Mouse (Mus musculus): ENCODE results near the gene Lgr4.

Gene Lgr4

DNA sequence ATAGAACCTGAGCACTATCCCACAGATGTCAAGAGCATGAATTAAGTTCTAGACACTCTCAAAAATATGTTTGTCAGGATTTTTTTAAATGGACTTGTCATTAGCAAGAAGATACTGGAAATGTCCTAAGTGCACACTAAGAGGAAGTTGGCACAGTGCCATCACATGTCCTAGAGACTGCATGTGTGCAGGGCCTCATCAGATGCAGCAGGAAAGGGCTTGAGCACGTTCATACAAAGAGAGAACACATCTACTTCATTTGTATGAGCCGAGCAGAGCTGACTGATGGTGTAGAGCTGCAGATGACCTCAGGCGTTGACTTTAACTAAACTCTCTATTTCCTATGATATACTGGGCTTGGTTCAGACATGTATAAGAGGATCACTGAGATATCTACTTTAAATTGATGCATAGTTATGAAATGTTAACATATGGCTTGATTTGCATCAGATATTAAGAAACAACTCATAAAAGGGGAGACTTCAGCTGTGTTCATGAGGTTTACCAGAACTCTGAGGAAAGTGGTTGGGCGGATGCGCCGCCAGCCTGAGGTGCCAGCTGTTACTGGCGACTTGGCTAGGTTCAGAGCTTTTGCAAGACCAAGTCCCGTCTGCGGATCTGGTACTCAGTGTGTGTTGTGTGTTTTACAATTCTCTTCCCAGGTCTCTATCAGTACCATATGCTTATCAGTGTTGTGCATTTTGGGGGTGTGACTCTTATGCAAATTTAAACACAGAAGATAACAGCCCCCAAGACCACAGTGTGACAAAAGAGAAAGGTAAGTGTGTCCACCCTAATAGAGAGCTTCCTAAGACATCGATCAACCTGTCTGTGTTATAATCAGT, 90.2 kb downstream of the Lgr4 start:
- in situ Hi-C loops (cut with MseI, MboI), result loop anchor here in 1 of 2 experiments (25.0 kb wide), 1 partner anchor 95 kb away; the partner anchor contains the start of gene Lgr4

- in situ Hi-C loops (cut with MseI, MboI), result loop anchor here in 1 of 2 experiments (25.0 kb wide), 1 partner anchor 97 kb away; the partner anchor contains the start of gene Lgr4
These were observed 92.0 kb downstream of the Lgr4 start for GRCm38 (mm10) chr2:110009449-110009848.

- in situ Hi-C loops (cut with MseI, MboI), result loop anchor here (10.0 to 25.0 kb wide), 2 partner anchors 100 to 107 kb away; partner anchors contain the start of gene Lgr4 (in 1 of the 2)
These were observed 94.8 kb downstream of the Lgr4 start for GRCm38 (mm10) chr2:110012184-110012725.

- in situ Hi-C loops (cut with MseI, MboI), result loop anchor here (10.0 to 25.0 kb wide), 2 partner anchors 105 to 112 kb away; partner anchors contain the start of gene Lgr4 (in 1 of the 2)
These were observed 99.6 kb downstream of the Lgr4 start for GRCm38 (mm10) chr2:110017087-110017486.

GRCm38 (mm10) chr2:110017616-110018505, 100.4 kb downstream of the Lgr4 start, which contains the start of gene Ccdc34:
TSS of gene Ccdc34 (plus strand) at chr2:110017817.
- in situ Hi-C loops (cut with MseI, MboI), result loop anchor here (10.0 to 25.0 kb wide), 2 partner anchors 106 to 113 kb away; partner anchors contain the start of gene Lgr4 (in 1 of the 2)

DNA sequence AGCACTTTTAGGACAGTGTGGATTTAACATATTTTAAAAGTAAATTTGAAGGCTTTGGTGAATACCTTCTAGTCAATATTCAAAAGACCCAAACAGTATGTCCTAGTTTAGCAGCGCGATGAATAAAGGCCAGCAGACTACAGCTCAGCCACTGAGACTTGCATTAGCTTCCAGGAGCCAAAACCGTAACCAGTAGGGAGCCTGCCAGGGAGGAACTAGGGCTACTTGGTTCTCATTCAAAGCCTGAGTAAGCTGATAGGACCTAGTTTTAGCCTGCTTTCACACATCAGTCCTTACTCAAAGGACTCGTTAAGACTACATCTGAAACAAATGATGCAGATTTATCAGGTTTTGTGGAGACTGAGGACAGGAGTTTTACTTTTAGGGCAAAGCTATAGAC, 102.2 kb downstream of the Lgr4 start:
- in situ Hi-C loops (cut with MseI, MboI), result loop anchor here (10.0 to 25.0 kb wide), 2 partner anchors 107 to 115 kb away; partner anchors contain the start of gene Lgr4 (in 1 of the 2)

GRCm38 (mm10) chr2:110020430-110020829, 103.0 kb downstream of the Lgr4 start:
- in situ Hi-C loops (cut with MseI, MboI), result loop anchor here in 1 of 2 experiments (25.0 kb wide), 1 partner anchor 108 kb away; the partner anchor contains the start of gene Lgr4

GRCm38 (mm10) chr2:110036265-110036664, 118.8 kb downstream of the Lgr4 start:
- in situ Hi-C loops (cut with MseI, MboI), result no loop called here

DNA sequence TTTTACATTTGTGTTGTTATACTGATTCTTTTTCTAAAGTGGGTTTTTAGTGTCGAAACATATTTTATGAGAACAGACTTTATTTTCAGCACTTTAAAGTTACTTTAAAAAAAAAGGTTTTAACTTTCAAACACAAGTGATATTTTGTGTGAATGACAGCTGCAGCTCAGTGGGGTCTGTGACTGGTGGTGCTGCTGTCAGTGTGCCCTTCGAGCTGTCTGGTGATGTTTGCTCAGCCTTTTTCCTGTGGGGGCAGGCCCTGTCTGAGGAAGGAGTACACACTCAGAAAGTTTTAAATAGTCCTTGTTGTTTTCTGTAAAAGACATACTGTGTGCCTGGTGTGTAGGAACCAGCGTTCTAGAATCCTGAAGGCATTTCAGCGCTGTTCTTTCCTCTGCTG, 119.2 kb downstream of the Lgr4 start:
- in situ Hi-C loops (cut with MseI, MboI), result no loop called here

GRCm38 (mm10) chr2:110037221-110037620, 119.8 kb downstream of the Lgr4 start:
- in situ Hi-C loops (cut with MseI, MboI), result no loop called here

- in situ Hi-C loops (cut with MseI, MboI), result no loop called here
These were observed 120.9 kb downstream of the Lgr4 start for GRCm38 (mm10) chr2:110038341-110038740.

DNA sequence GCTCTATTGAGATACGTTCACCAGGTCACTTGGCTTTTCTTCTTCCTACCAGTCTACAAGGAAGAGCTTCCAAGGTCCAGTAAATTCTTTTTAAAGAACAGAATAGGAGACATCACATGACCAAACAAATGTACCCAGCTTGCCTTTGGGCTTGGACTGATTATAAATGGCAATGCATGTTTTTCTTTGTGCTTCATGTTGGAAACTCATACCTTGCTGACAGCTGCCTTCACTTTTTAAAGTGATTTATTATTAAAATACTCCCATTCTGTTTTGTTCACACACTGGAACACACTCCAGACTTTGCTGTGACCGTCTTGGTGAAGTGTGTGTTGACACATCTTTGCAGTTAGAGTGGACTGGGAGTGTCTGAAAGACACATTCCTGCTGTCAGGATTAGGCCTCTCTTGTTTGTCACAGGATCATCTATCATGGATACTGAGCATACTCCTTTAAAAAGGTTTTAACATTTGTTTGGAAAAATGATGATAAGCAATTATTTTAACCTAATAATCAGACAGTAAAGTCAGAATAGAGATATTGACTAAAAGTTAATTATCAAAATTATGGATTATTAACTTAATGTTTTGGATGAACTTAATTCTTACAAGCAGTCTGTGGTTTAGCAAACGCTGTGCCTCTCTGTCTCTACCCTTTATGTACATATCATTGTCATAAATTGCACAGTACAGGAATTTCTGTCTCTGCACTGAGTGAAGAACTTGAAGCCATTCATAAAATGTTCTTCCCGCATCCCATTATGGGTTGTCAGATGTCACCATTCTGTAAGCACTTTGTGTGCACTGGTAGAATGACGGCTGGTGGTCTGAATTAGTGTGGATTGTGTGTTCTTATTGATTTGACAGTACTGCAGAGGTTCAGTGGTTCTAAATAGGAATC, 125.7 kb downstream of the Lgr4 start:
- in situ Hi-C loops (cut with MseI, MboI), result no loop called here

DNA sequence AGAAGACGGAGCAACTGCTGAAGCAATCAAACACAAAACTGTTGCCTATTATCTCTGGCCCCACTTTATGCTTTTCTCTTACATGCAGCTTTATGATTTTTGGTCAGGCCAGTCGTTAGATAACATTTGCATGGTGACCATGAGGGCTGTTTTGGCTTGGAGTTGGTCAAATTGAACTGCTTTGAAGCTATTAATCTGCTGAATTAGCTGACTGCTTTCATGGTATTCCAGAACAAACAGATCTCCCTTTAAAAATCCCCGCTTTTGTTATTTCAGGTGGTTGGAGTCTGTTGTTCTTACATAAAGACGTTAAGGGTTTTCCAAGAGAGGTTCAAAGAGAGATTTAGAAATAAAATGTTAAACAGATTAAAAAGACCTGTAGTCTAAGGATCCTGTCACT, 141.0 kb downstream of the Lgr4 start:
- in situ Hi-C loops (cut with MseI, MboI), result no loop called here

- in situ Hi-C loops (cut with MseI, MboI), result loop anchor here (5.0 to 10.0 kb wide), 2 partner anchors 142 to 144 kb away; no protein-coding TSS in a partner anchor
These were observed 145.7 kb downstream of the Lgr4 start for GRCm38 (mm10) chr2:110063131-110063530.
